Mouse (Mus musculus) stomach, embryonic 16.5 days (tissue): ENCODE data around the gene Vwa7. TPM values are rescaled to one million over a fixed set of nuclear protein-coding genes. Genes with fewer than 3 reads are reported as not detected.

Source experiments
- ATAC-seq: fragments of 200-750 bp; cut with Nextera tagmentation; 2 replicates; pipeline ENCODE4 v1.8.0; 2017; ENCODE audit warnings: moderate number of reproducible peaks, moderate TSS enrichment; ENCODE audit not compliant: insufficient read depth, low FRiP score
- H3K27ac ChIP-seq: fragments of 300-500 bp; sonication (generic); 2 replicates; pipeline ENCODE4 v1.5.1; 2014; ENCODE audit warnings: low read length
- H3K27me3 ChIP-seq: fragments of 300-500 bp; sonication (generic); 2 replicates; pipeline ENCODE4 v1.6.1; 2014; ENCODE audit warnings: low read length, control low read depth, mixed read lengths; ENCODE audit not compliant: control insufficient read depth, insufficient read depth
- H3K36me3 ChIP-seq: fragments of 300-500 bp; sonication (generic); 2 replicates; pipeline ENCODE4 v1.6.1; 2014; ENCODE audit warnings: low read length; ENCODE audit not compliant: control insufficient read depth, insufficient read depth
- H3K4me1 ChIP-seq: fragments of 300-500 bp; sonication (generic); 2 replicates; pipeline ENCODE4 v1.6.1; 2014; ENCODE audit warnings: low read length, control low read depth, mixed read lengths; ENCODE audit not compliant: control insufficient read depth, insufficient read depth
- H3K4me2 ChIP-seq: fragments of 300-500 bp; sonication (generic); 2 replicates; pipeline ENCODE4 v1.6.1; 2014; ENCODE audit warnings: low read depth, low read length, mixed read lengths
- H3K4me3 ChIP-seq: fragments of 300-500 bp; sonication (generic); replicated peaks from 2 replicates; pipeline ENCODE4 v1.5.1; 2014; ENCODE audit warnings: mild to moderate bottlenecking, low read length
- H3K9ac ChIP-seq: fragments of 300-500 bp; sonication (generic); 2 replicates; pipeline ENCODE4 v1.6.1; 2014; ENCODE audit warnings: low read length
- H3K9me3 ChIP-seq: fragments of 300-500 bp; sonication (generic); replicated peaks from 2 replicates; pipeline ENCODE4 v1.6.1; 2016; ENCODE audit warnings: low read length, control low read depth; ENCODE audit not compliant: control insufficient read depth
- WGBS: fragments of 180-500 bp; shearing (Covaris S2); extraction: QIAGEN DNeasy Blood & Tissue Kit; methylation state at CpG from one replicate; pipeline ENCODE4 v1.1.7; 2014; 5-methylcytosine and 5-hydroxymethylcytosine counted together
- polyA plus RNA-seq: library from polyadenylated mRNA; unstranded; fragments of >200 nt; fragmentation: Nextera tagmentation; extraction: Ambion mirVana; gene quantifications from 2 replicates; pipeline ENCODE4 v1.2.1, GENCODE M21; 2015

The Vwa7 gene
- polyA plus RNA-seq, 1 experiment from 2014 or later: 0.26 TPM

GRCm38 (mm10) chr17:35055691-35056495 lies 39.5 kb downstream of the Vwa7 start:
- H3K36me3 ChIP-seq: peaks cover 23% of the 10 kb centered on the region

GRCm38 (mm10) chr17:35057090-35057489 lies 40.7 kb downstream of the Vwa7 start:
- no peak overlapping the region for H3K4me3 ChIP-seq
- H3K36me3 ChIP-seq: peaks cover 31% of the 10 kb centered on the region
- no peak for ATAC-seq
- no peak overlapping the region for H3K9ac ChIP-seq
- 60% methylated on average over 3 of the region's 3 CpGs for WGBS
- no peak overlapping the region for H3K4me2 ChIP-seq
- no peaks in the 10 kb centered on the region for H3K9me3 ChIP-seq
- peaks cover 31% of the 10 kb centered on the region for H3K4me1 ChIP-seq
- no peak overlapping the region for H3K27ac ChIP-seq
- no peaks in the 10 kb centered on the region for H3K27me3 ChIP-seq

More at GRCm38 (mm10) chr17:35055691-35056495, 39.5 kb downstream of the Vwa7 start:
- Histone ChIP-seq H3K9me3 (no peaks in the 10 kb centered on the region), H3K4me2 (no peak overlapping the region), H3K27me3 (no peaks in the 10 kb centered on the region), H3K27ac (no peak overlapping the region), H3K4me3 (no peak overlapping the region), H3K4me1 (peaks cover 24% of the 10 kb centered on the region), H3K9ac (no peak overlapping the region)
- WGBS: 86% methylated on average over 7 of the region's 7 CpGs
- no peak for ATAC-seq

DNA sequence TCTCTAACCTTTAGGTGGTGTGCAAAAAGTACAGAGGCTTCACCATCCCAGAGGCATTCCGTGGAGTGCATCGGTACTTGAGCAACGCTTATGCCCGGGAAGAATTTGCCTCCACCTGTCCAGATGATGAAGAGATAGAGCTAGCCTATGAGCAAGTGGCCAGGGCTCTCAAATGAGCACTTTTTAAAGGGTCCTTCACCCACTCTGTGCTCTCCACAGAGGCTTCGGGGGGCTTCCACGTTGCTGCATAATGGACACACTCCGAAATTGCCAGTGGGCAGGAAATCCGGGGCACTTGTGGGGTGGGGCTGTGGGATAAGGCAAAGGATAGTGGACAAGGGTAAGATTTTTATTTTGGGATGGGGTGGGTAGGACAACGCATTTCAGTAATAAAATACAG lies 41.9 kb downstream of the Vwa7 start:
- H3K36me3 ChIP-seq: peaks cover 25% of the 10 kb centered on the region
- 47% methylated on average over 9 of the region's 9 CpGs for WGBS

DNA sequence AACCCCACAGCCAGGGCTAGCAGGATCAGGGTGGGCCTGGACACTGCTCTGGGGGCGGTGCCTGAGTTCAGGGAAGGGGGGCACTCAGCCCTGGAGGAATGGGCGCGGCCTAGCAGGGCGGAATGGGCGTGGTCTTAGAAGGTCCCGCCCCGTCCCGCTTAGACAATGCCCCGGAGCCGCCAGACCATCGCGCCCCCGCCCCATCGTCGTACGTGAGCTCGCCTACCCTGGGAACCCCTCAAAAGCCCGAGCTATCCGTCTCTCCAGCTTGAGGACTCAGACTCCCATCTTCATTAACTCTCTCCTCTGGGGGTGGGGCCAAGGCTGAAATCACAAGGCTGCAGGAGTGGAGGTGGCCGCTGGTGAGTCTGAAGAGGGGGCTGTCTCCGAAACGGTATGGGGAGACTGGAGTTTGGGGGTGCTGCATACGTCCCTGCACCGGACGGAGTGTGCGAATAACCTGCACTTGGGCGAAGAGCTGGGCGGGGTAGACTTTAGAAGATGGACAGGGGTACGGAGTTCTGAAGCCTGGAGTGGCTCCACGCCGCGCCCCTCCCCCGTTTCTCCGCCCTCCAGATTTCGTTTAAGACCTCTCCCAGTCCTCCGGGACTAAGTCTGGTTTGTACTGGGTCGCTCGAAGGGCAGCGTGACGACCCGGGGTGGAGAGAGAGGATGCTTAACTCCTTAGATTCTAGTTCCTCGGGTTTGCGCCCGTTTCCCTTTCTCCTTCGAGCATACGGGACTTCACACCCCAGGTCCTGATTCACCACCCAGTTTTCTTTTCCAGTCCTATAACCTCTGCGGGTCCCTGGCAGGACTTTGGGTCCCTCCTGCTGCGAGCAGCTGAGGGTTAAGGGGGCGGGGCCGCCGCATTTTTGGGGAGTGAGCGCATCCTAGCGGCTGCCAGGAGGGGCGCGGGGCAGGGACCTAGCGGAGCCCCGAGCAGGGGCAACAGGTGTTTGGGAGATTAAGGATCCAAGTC lies 42.8 kb downstream of the Vwa7 start, which contains the start of gene Ddah2:
Gene Ddah2, plus strand, starts transcription at position 125 of the 982 bp plus-strand sequence.
- peak within 1 kb of the TSS; percentile 83 for H3K9ac ChIP-seq
- peak within 1 kb of the TSS; percentile 73 for H3K4me3 ChIP-seq
- no peaks in the 10 kb centered on the region for H3K9me3 ChIP-seq
- peak within 1 kb of the TSS; percentile 93 for H3K27ac ChIP-seq
- H3K4me1 ChIP-seq: peaks cover 31% of the 10 kb centered on the region
- H3K27me3 ChIP-seq: no peaks in the 10 kb centered on the region
- ATAC-seq: peak; percentile 93
- peaks cover 18% of the 10 kb centered on the region for H3K36me3 ChIP-seq
- WGBS: under 1% methylated on average over 57 of the region's 57 CpGs
- H3K4me2 ChIP-seq: peak within 1 kb of the TSS; percentile 91

More for the DNA sequence above, 41.9 kb downstream of the Vwa7 start:
- Histone ChIP-seq H3K27ac (peak overlapping the region; percentile 93; the same call in 1 of the 2 replicates), H3K9ac (no peak overlapping the region), H3K27me3 (no peaks in the 10 kb centered on the region), H3K9me3 (no peaks in the 10 kb centered on the region), H3K4me1 (peaks cover 22% of the 10 kb centered on the region), H3K4me3 (peak overlapping the region; percentile 73), H3K4me2 (no peak overlapping the region)
- ATAC-seq: no peak

GRCm38 (mm10) chr17:35060071-35060470 lies 43.7 kb downstream of the Vwa7 start:
- Histone ChIP-seq H3K27me3 (no peaks in the 10 kb centered on the region), H3K9ac (peak overlapping the region; percentile 83), H3K4me1 (peaks cover 39% of the 10 kb centered on the region), H3K4me3 (peak overlapping the region; percentile 73), H3K36me3 (peaks cover 15% of the 10 kb centered on the region), H3K27ac (peak overlapping the region; percentile 93), H3K9me3 (no peaks in the 10 kb centered on the region), H3K4me2 (peak overlapping the region; percentile 91)
- ATAC-seq: no peak
- 23% methylated on average over 14 of the region's 14 CpGs for WGBS

GRCm38 (mm10) chr17:35060737-35061297 lies 44.4 kb downstream of the Vwa7 start:
- Histone ChIP-seq H3K9ac (peak overlapping the region; percentile 83; the same call in 1 of the 2 replicates), H3K4me2 (peak overlapping the region; percentile 91), H3K27ac (0 out of 2 replicates have a peak overlapping the region, but pooled peaks have one; percentile 36), H3K36me3 (peaks cover 15% of the 10 kb centered on the region), H3K4me3 (peak overlapping the region; percentile 73), H3K27me3 (no peaks in the 10 kb centered on the region), H3K4me1 (peaks cover 45% of the 10 kb centered on the region), H3K9me3 (no peaks in the 10 kb centered on the region)
- no peak for ATAC-seq
- 56% methylated on average over 22 of the region's 22 CpGs for WGBS

GRCm38 (mm10) chr17:35061299-35061698 lies 44.9 kb downstream of the Vwa7 start:
- Histone ChIP-seq H3K4me2 (no peak overlapping the region), H3K4me3 (no peak overlapping the region), H3K9ac (peak overlapping the region; percentile 23; the same call in 1 of the 2 replicates), H3K27ac (0 out of 2 replicates have a peak overlapping the region, but pooled peaks have one; percentile 36), H3K36me3 (peaks cover 15% of the 10 kb centered on the region), H3K27me3 (no peaks in the 10 kb centered on the region), H3K4me1 (peaks cover 45% of the 10 kb centered on the region), H3K9me3 (no peaks in the 10 kb centered on the region)
- ATAC-seq: no peak
- 75% methylated on average over 8 of the region's 8 CpGs for WGBS

GRCm38 (mm10) chr17:35063466-35063865 lies 47.1 kb downstream of the Vwa7 start:
- Histone ChIP-seq H3K4me2 (no peak overlapping the region), H3K9me3 (no peaks in the 10 kb centered on the region), H3K36me3 (peaks cover 8% of the 10 kb centered on the region), H3K4me1 (peaks cover 47% of the 10 kb centered on the region), H3K27ac (peak overlapping the region; percentile 16; the same call in 1 of the 2 replicates), H3K4me3 (no peak overlapping the region), H3K9ac (no peak overlapping the region), H3K27me3 (no peaks in the 10 kb centered on the region)
- 81% methylated on average over 3 of the region's 3 CpGs for WGBS
- ATAC-seq: no peak
